Mouse (Mus musculus) heart, embryonic 13.5 days (tissue): ENCODE data around the gene Pnmt. TPM values are rescaled to one million over a fixed set of nuclear protein-coding genes. Genes with fewer than 3 reads are reported as not detected.

Experiments used
- ATAC-seq: fragments of 200-750 bp; cut with Nextera tagmentation; 2 replicates; pipeline ENCODE4 v1.8.0; 2017; ENCODE audit warnings: moderate TSS enrichment; ENCODE audit not compliant: insufficient number of reproducible peaks, low FRiP score, low TSS enrichment; ENCODE audit errors: extremely low read depth
- H3K27ac ChIP-seq: fragments of 300-500 bp; sonication (generic); replicated peaks from 2 replicates; pipeline ENCODE4 v1.5.1; 2015; ENCODE audit warnings: moderate library complexity, mild to moderate bottlenecking, inconsistent platforms
- H3K27me3 ChIP-seq: fragments of 300-500 bp; sonication (generic); replicated peaks from 2 replicates; pipeline ENCODE4 v1.6.1; 2015; ENCODE audit warnings: mild to moderate bottlenecking, inconsistent platforms
- H3K36me3 ChIP-seq: fragments of 300-500 bp; sonication (generic); 2 replicates; pipeline ENCODE4 v1.6.1; 2015; ENCODE audit warnings: mild to moderate bottlenecking, inconsistent platforms
- H3K4me1 ChIP-seq: fragments of 300-500 bp; sonication (generic); 2 replicates; pipeline ENCODE4 v1.6.1; 2015; ENCODE audit warnings: inconsistent platforms
- H3K4me2 ChIP-seq: fragments of 300-500 bp; sonication (generic); 2 replicates; pipeline ENCODE4 v1.6.1; 2015; ENCODE audit warnings: inconsistent platforms, mild to moderate bottlenecking, moderate library complexity
- H3K4me3 ChIP-seq: fragments of 300-500 bp; sonication (generic); 2 replicates; pipeline ENCODE4 v1.5.1; 2015; ENCODE audit warnings: moderate library complexity, mild to moderate bottlenecking, inconsistent platforms
- H3K9ac ChIP-seq: fragments of 300-500 bp; sonication (generic); 2 replicates; pipeline ENCODE4 v1.6.1; 2015; ENCODE audit warnings: inconsistent platforms, mild to moderate bottlenecking, moderate library complexity
- H3K9me3 ChIP-seq: fragments of 300-500 bp; sonication (generic); 2 replicates; pipeline ENCODE4 v1.6.1; 2016; ENCODE audit warnings: inconsistent platforms
- WGBS: fragments of 180-500 bp; shearing (Covaris S2); methylation state at CpG from one replicate; pipeline ENCODE4 v1.1.7; 2015; ENCODE audit warnings: mixed read lengths; 5-methylcytosine and 5-hydroxymethylcytosine counted together
- polyA plus RNA-seq: library from polyadenylated mRNA; unstranded; fragments of >200 nt; fragmentation: Nextera tagmentation; extraction: Ambion mirVana; gene quantifications from 2 replicates; pipeline ENCODE4 v1.2.1, GENCODE M21; 2015

Pnmt gene
- 1.3 and 1.5 TPM in 2 replicates for polyA plus RNA-seq

DNA sequence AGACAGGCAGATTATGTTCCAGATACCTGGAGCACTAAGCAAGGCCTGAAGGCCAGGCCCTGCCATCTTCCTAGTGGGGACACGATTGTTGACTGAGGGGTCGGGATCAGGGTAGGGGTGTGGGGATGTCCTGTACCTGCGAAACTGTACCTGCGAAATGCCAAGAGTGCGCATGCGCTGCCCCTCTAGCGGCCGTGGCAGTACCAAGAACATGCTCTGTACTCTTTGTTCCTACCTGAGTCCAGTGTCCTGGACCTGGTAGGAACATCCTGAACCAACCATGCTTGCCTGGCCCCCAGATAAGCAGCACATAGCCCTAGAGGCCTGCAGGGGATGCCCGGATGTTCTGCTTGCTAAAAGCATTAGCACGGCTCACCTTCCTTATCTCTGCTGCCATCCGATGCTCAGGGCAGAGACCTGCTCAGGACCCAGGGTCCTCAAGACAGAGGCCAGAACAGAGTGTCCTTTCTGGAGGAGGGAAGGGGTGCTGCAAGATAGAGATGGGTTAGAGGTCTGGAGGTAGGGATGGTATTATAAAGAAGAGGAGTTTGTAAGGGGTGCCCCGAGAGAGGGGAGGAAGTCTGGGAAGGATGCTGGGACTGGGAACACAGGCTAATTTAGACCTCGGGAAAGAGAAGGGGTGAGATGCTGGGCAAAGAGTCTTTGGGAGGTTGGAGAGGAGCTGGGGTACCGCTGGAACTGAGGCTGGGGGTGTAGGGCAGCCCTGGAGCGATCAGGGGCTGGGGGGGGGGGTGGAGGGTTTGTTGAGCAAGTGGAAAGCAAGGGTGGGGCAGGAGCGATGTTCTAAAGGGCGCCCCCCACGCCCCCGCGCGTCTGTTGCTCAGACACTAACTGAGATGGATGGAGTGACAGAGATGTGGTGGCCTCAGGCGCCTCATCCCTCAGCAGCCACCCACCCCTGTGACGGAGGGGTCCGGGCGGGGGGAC lies at the start of gene Pnmt:
Pnmt (plus strand) TSS at position 813 of the 948 bp plus-strand sequence.
- Histone ChIP-seq H3K27ac (peak within 1 kb of the TSS; percentile 92; the same call in 1 of the 2 replicates), H3K9ac (peak within 1 kb of the TSS; percentile 88), H3K36me3 (peaks cover 2% of the 10 kb centered on the region), H3K4me3 (peak within 1 kb of the TSS; percentile 52), H3K4me2 (peak within 1 kb of the TSS; percentile 69), H3K9me3 (no peaks in the 10 kb centered on the region), H3K4me1 (peaks cover 73% of the 10 kb centered on the region), H3K27me3 (peaks cover 59% of the 10 kb centered on the region)
- 39% methylated on average over 25 of the region's 25 CpGs for WGBS
- ATAC-seq = no peak

DNA sequence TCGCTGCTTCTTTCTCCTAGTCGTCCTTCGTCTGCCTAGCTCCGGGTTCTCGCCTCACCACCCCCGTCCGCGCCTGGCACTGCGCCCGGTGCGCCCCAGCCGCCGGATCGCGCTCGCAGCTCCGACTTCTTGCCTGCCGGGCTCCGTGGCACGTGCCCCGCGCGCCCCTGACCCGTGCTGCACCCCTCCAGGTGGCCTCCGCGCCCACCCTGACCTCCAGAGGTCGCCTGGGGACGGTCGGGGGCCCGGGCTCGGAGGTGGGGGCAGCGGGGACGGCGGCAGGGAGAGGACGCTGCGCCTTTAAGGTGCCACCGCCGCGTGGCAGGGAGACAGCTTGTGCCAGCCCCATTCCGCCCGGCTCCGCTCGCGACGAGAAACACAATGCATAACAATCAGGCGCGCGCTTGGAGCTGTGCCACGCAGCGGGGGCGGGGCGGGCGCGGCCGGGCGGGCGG lies 47.7 kb upstream of the Pnmt start:
- H3K4me3 ChIP-seq = peak overlapping the region; percentile 65
- no peaks in the 10 kb centered on the region for H3K9me3 ChIP-seq
- H3K27me3 ChIP-seq = peaks cover 89% of the 10 kb centered on the region
- H3K36me3 ChIP-seq = no peaks in the 10 kb centered on the region
- WGBS = under 1% methylated on average over 41 of the region's 57 CpGs
- ATAC-seq = no peak
- H3K9ac ChIP-seq = peak overlapping the region; percentile 81
- peaks cover 31% of the 10 kb centered on the region for H3K4me1 ChIP-seq
- no peak overlapping the region for H3K27ac ChIP-seq
- peak overlapping the region; percentile 96 for H3K4me2 ChIP-seq

DNA sequence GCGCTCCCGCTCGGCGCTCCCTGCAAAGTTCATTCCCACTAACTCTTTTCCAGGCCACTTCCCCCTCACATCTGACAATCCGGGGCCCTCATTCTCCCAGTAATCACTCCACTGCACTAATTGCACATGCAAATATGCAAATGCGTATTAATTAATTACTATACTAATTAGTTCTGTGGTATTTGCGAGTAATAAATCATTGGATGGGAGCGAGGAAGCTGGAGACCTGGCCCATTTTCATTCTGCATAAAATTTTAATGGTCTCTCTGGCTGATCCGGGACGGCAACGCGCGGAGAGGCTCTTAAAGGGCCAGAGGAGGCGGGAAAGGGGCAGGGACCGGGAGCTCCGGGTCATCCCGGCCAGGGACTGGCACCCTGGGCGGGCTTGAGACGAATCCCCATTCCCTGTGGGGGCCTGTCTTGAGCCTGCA lies 47.2 kb upstream of the Pnmt start:
- H3K9ac ChIP-seq = peak overlapping the region; percentile 81
- peaks cover 89% of the 10 kb centered on the region for H3K27me3 ChIP-seq
- H3K27ac ChIP-seq = no peak overlapping the region
- peaks cover 31% of the 10 kb centered on the region for H3K4me1 ChIP-seq
- H3K4me2 ChIP-seq = peak overlapping the region; percentile 96
- ATAC-seq = no peak
- no peaks in the 10 kb centered on the region for H3K9me3 ChIP-seq
- no peaks in the 10 kb centered on the region for H3K36me3 ChIP-seq
- WGBS = under 1% methylated on average over 19 of the region's 19 CpGs
- peak overlapping the region; percentile 65 for H3K4me3 ChIP-seq

DNA sequence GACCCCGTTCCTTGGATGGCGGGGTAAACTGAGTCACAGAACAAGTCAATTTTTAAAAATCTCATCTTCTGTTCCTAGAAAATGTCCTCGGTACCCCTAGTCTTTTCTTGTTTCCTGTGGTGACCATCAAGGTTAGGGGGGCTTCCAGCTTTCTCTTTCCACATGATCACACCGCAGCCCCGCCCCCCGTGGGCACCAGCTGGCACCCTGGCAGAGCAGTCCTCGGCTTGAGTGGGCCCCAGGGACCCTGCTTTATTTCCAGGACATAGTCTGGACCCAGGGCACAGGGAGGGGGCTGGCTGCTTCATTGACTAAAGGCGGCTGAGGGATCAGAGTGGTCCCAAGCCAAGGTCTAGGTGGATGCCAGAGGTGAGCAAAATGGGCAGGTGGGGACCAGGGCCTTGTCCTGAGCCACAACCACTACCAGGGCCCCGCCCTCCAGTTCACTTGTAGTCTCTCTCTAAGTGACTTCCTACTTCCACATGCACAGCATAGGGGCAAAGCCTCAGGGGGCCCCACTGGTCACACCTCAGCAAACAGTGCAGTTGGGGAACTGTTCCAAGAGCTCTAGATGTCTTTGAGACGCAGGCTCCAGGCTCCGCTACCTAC lies 46.5 kb upstream of the Pnmt start:
- peaks cover 87% of the 10 kb centered on the region for H3K27me3 ChIP-seq
- H3K27ac ChIP-seq = no peak overlapping the region
- H3K4me1 ChIP-seq = peaks cover 26% of the 10 kb centered on the region
- no peaks in the 10 kb centered on the region for H3K9me3 ChIP-seq
- peak overlapping the region; percentile 81 for H3K9ac ChIP-seq
- peak overlapping the region; percentile 96 for H3K4me2 ChIP-seq
- 13% methylated on average over 11 of the region's 11 CpGs for WGBS
- H3K36me3 ChIP-seq = no peaks in the 10 kb centered on the region
- peak overlapping the region; percentile 65 for H3K4me3 ChIP-seq
- no peak for ATAC-seq

DNA sequence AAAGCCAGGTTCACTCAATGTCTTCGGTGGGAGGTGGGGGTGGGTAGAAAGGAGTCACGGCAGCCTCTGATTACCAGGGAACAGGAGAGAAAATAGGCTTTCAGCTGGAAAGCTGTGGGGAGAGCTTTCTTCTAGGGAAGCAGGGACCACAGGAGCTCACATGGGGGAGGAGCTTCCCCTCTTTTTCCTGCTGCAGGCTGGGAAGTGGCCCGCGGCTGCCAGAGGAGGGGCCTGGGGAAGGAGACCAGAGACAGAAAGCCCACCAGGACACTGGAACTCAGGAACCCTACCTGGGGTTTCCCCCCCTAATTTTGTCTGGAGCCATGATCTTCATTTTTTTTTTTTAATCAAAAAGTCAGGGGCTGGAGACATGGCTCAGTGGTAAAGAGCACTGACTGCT lies 45.7 kb upstream of the Pnmt start:
- no peak overlapping the region for H3K4me2 ChIP-seq
- H3K36me3 ChIP-seq = no peaks in the 10 kb centered on the region
- peaks cover 86% of the 10 kb centered on the region for H3K27me3 ChIP-seq
- H3K4me1 ChIP-seq = peaks cover 28% of the 10 kb centered on the region
- no peak overlapping the region for H3K4me3 ChIP-seq
- no peak overlapping the region for H3K9ac ChIP-seq
- 11% methylated on average over 4 of the region's 4 CpGs for WGBS
- no peak overlapping the region for H3K27ac ChIP-seq
- no peaks in the 10 kb centered on the region for H3K9me3 ChIP-seq
- no peak for ATAC-seq

DNA sequence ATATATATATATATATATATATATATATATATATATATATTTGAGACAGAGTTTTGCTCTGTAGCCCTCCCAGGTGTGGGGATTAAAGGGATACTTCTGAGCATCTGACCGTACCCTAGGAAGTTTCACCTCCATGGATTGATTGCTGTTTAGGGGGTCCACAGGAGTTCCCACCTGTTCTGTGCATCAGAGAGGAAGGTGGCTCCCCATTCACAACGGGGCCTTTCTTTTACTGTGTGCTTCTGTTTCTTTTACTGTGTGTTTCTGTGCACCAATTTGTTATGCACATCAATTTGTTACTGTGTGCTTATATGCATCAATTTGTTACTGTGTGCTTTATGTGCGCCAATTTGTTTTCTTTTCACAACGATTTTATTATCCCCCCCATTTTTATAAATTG lies 45.1 kb upstream of the Pnmt start:
- 54% methylated on average over 4 of the region's 4 CpGs for WGBS

DNA sequence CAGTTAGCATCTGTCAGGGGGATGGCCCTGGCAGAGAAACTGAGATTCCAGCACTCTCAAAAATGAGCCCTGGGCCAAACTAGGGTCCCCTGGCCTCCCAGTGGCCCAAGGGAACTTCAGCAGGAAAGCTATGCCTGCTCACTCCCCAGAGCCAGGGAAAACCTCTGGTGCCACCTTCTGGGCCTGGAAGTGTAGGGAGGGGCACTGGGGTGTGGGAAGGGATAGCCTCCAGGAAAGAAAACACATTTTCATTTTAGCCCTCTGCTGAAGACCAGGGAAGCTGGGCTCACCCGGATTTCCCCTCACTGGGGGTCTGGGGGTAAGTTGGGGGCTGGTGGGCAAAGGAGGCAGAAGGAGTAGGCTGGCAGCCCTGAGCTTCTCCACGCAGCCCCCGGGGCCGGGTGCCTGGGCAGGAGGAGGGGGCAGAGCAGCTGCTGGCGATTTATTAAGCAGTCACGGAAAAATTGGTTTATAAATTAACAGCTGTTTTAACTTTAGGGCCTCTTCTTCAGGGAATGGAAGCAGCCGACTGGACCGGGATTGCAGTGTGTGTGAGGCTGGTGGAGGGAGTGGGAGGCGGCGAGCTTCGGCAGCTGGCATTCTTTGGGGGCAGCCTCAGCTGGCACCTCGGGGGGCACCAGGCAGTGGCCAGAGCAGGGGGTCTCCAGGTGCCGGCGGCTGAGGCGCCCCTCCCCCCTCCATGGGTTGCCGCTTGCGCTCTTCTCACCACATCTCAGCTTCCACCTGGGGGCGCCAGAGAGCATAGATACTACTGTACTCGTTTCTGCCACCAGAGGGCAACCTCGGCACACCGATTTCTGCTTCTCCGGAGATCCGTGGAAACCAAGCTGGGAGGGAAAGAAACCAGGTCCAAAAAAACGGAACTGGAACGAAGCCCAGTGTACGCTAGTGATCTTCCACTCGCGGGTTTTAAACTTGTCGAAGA lies 44.0 kb upstream of the Pnmt start:
- no peak for ATAC-seq
- H3K4me3 ChIP-seq = peak overlapping the region; percentile 54
- 4% methylated on average over 29 of the region's 29 CpGs for WGBS
- peak overlapping the region; percentile 79 for H3K9ac ChIP-seq
- no peak overlapping the region for H3K27ac ChIP-seq
- H3K4me2 ChIP-seq = peak overlapping the region; percentile 82
- peaks cover 84% of the 10 kb centered on the region for H3K27me3 ChIP-seq
- no peaks in the 10 kb centered on the region for H3K9me3 ChIP-seq
- no peaks in the 10 kb centered on the region for H3K36me3 ChIP-seq
- peaks cover 43% of the 10 kb centered on the region for H3K4me1 ChIP-seq

More for the DNA sequence above, 45.1 kb upstream of the Pnmt start:
- H3K36me3 ChIP-seq = no peaks in the 10 kb centered on the region
- no peaks in the 10 kb centered on the region for H3K9me3 ChIP-seq
- H3K4me1 ChIP-seq = peaks cover 32% of the 10 kb centered on the region
- no peak overlapping the region for H3K9ac ChIP-seq
- ATAC-seq = no peak
- H3K4me2 ChIP-seq = no peak overlapping the region
- H3K27me3 ChIP-seq = peaks cover 84% of the 10 kb centered on the region
- no peak overlapping the region for H3K4me3 ChIP-seq
- H3K27ac ChIP-seq = no peak overlapping the region

DNA sequence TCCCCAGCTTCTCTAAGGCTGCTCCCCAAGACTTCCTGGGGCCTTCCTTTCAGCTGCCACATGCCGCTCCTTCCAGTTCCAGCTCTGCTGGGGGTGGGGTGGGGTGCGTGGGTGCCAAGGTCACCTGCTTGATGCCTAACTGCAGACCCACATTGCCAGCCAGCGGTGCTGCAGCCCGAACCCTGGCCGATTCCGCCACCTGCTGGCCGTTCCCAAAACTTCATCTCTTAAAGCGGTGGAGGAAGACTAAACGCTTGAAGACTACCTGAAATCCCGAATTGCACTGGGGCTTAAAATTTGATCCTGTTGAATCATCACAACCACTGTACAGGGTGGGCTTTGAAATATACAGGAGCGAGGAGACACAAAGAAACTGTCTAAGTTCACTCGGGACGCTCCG lies 41.0 kb upstream of the Pnmt start:
- H3K27me3 ChIP-seq = peaks cover 84% of the 10 kb centered on the region
- no peaks in the 10 kb centered on the region for H3K36me3 ChIP-seq
- H3K4me1 ChIP-seq = peaks cover 60% of the 10 kb centered on the region
- H3K9me3 ChIP-seq = no peaks in the 10 kb centered on the region
- WGBS = 3% methylated on average over 14 of the region's 14 CpGs
- peak overlapping the region; percentile 40 for H3K4me3 ChIP-seq
- no peak for ATAC-seq
- peak overlapping the region; percentile 71 for H3K9ac ChIP-seq
- no peak overlapping the region for H3K27ac ChIP-seq
- H3K4me2 ChIP-seq = peak overlapping the region; percentile 67

DNA sequence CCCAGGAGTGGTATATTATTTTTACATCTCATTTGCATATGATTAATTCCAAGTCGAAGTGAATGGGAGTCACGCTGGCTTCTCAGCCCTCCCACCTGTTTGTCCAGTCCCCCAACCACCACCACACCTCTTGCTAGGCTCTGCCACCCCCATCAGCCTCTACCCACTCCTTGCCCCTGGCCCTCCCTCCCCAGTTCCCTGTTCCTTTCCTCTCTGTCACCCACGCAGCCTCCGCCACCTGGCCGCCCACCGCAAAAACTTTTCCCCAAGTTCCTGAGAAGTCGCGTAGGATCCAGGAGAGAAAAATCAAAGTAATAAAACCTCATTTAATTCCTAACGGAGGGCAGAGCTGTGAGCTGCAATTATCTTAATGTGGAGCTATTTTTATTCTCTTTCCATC lies 40.1 kb upstream of the Pnmt start:
- Histone ChIP-seq H3K4me2 (peak overlapping the region; percentile 67; the same call in 1 of the 2 replicates), H3K27me3 (peaks cover 86% of the 10 kb centered on the region), H3K27ac (no peak overlapping the region), H3K4me1 (peaks cover 62% of the 10 kb centered on the region), H3K9ac (0 out of 2 replicates have a peak overlapping the region, but pooled peaks have one; percentile 47), H3K9me3 (no peaks in the 10 kb centered on the region), H3K36me3 (no peaks in the 10 kb centered on the region), H3K4me3 (no peak overlapping the region)
- ATAC-seq = no peak
- WGBS = 21% methylated on average over 9 of the region's 9 CpGs

DNA sequence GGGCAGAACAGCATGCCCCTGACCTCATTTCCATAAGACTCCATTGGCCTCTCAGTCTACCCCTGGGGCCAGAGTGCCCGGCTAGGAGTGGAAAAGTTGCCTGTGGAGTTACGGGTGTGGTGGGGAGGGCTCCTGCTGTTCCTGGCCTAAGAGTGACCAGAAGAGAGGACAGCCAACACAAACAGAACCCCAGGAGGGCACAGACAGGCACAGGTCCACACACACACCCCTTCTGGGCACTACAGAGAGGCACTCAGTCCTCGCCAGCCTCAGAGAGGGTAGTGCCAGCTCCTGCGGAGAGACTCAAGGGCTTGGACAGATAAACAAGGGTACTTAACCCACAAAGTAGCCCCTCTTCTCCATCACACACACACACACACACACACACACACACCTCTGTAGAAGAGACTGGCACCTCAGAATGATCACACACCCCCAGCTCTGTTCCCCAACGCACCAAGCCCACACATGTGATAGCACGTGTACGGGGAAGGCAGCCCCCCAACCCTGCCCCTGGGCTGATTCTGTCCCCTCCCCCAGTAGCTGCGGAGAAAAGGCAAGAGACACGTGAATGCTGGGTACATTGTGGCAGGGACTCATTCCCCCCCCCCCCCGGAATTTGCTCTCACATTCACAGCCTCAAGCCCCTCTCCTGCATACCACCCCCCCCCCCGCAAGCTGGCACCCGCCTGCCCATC lies 38.7 kb upstream of the Pnmt start:
- H3K27me3 ChIP-seq = peaks cover 86% of the 10 kb centered on the region
- H3K4me3 ChIP-seq = peak overlapping the region; percentile 69

More for the DNA sequence above, 38.7 kb upstream of the Pnmt start:
- Histone ChIP-seq H3K4me2 (peak overlapping the region; percentile 94), H3K27ac (no peak overlapping the region), H3K4me1 (peaks cover 55% of the 10 kb centered on the region), H3K9me3 (no peaks in the 10 kb centered on the region), H3K36me3 (no peaks in the 10 kb centered on the region), H3K9ac (peak overlapping the region; percentile 80; the same call in 1 of the 2 replicates)
- WGBS = 10% methylated on average over 12 of the region's 12 CpGs
- ATAC-seq = no peak
